Mouse (Mus musculus): ENCODE measurements around the gene Rab3gap2. TPM values are rescaled to one million over a fixed set of nuclear protein-coding genes. Genes with fewer than 3 reads are reported as not detected.

The Rab3gap2 gene
- total RNA-seq (2012; rRNA removed): 38.8 and 45.8 TPM in 2 replicates

DNA sequence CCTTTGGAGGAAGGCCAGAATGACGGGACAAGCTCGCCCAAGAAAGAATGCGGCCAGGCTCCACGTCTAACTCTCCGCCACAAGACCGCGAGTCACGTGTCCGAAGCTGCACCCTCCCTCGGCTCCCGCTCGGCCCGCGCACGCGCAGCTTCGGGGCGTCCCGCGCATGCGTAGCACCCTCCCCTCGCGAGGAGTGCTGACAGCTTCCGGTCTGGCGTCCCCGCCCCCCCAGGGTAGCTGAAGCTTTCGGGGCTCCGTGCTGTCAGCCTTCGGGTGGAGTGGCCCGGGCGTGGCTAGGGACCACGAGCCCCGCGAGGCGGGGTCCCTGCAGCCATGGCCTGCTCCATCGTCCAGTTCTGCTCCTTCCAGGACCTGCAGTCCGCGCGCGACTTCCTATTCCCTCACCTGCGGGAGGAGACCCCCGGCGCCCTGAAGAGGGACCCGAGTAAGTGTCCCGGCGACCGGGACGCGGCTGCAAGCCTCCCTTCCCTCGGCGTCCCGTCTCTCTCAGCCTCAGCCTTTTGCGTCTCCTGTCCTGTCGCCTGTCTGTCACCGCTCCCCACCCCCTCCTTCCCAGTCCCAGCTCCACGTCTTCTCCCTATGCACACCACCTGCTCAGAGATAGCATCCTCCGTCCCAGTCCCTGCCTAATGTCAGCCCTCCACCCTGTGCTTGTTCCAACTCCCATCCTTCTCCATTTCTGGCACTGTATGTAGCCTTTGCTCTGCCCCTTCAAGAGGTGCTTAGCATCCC, at the start of gene Rab3gap2:
TSS of gene Rab3gap2 (plus strand) at position 209 of the 753 bp plus-strand sequence.
- in situ Hi-C loops (cut with MboI; ENCODE audit: low sequenced_read_pairs in 2 of 2, unreplicated experiment in 2 of 2): no loop called here
- H3K27ac ChIP-seq (ENCODE audit: insufficient read depth, low read depth, low read length, poor library complexity, severe bottlenecking): peak within 1 kb of the TSS; percentile 58

DNA sequence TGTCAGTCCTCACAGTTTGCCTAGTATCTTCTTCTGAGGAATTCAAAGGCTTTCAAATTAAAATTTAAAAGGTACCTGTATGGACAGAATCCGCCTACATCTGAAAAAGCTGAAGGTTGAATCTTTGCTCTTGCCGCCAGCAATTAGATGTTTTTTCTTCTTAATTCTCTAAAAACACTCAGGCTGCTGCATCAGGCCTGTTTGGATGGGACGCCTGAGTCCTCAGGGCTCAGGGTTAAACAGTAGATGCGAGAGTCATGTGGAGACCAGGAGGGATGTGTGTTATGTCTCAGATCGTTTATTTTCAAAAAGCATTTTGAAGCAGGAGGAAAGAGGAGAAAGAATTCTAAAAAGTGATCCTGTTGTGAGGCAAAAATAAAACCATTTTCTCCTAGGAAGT, 30.3 kb upstream of the Rab3gap2 start:
- H3K27ac ChIP-seq (ENCODE audit: insufficient read depth, low read depth, low read length, poor library complexity, severe bottlenecking): no peak overlapping the region
- DNase-seq (ENCODE audit: low read depth, low spot score): no peak
- H3K4me3 ChIP-seq (ENCODE audit: insufficient read depth in 1 of 2, low read depth in 1 of 2, low read length in 2 of 2, poor library complexity in 1 of 2, severe bottlenecking in 1 of 2): no peak overlapping the region
- TF ChIP-seq HCFC1 (IDR thresholded peaks at IDR 0.05; ENCODE audit: borderline replicate concordance, insufficient read depth, low read length) (no peak), ZC3H11A (IDR thresholded peaks at IDR 0.05; ENCODE audit: borderline replicate concordance, low read depth, low read length) (no peak), CHD2 (IDR thresholded peaks at IDR 0.05; ENCODE audit: low read depth, low read length) (no peak), MAFK (IDR thresholded peaks at IDR 0.05; ENCODE audit: insufficient read depth, low read depth, low read length) (no peak), ZNF384 (IDR thresholded peaks at IDR 0.05; ENCODE audit: low read depth, low read length) (no peak)
- no peaks in the 10 kb centered on the region for H3K4me1 ChIP-seq (ENCODE audit: control insufficient read depth in 2 of 2, insufficient read depth in 2 of 2, low read length in 2 of 2, poor library complexity in 1 of 2)
- in situ Hi-C loops (cut with MboI; ENCODE audit: low sequenced_read_pairs in 2 of 2, unreplicated experiment in 2 of 2): no loop called here
- H3K9ac ChIP-seq (ENCODE audit: insufficient read depth, low read depth, low read length, poor library complexity, severe bottlenecking): no peak overlapping the region
- H3K36me3 ChIP-seq (ENCODE audit: control insufficient read depth, insufficient read depth, low read length, poor library complexity, severe bottlenecking): no peaks in the 10 kb centered on the region
- H3K9me3 ChIP-seq (ENCODE audit: control insufficient read depth, insufficient read depth, low read depth, low read length): no peaks in the 10 kb centered on the region

More for the DNA sequence above, at the start of gene Rab3gap2:
- DNase-seq (ENCODE audit: low read depth, low spot score): peak; percentile 95
- TF ChIP-seq HCFC1 (IDR thresholded peaks at IDR 0.05; ENCODE audit: borderline replicate concordance, insufficient read depth, low read length) (no peak), ZNF384 (IDR thresholded peaks at IDR 0.05; ENCODE audit: low read depth, low read length) (no peak), MAFK (IDR thresholded peaks at IDR 0.05; ENCODE audit: insufficient read depth, low read depth, low read length) (no peak), CHD2 (IDR thresholded peaks at IDR 0.05; ENCODE audit: low read depth, low read length) (no peak), ZC3H11A (IDR thresholded peaks at IDR 0.05; ENCODE audit: borderline replicate concordance, low read depth, low read length) (no peak)
- Histone ChIP-seq H3K9me3 (ENCODE audit: control insufficient read depth, insufficient read depth, low read depth, low read length) (no peaks in the 10 kb centered on the region), H3K9ac (ENCODE audit: insufficient read depth, low read depth, low read length, poor library complexity, severe bottlenecking) (peak within 1 kb of the TSS; percentile 86), H3K4me3 (ENCODE audit: insufficient read depth in 1 of 2, low read depth in 1 of 2, low read length in 2 of 2, poor library complexity in 1 of 2, severe bottlenecking in 1 of 2) (peak within 1 kb of the TSS; percentile 79 to 87), H3K4me1 (ENCODE audit: control insufficient read depth in 2 of 2, insufficient read depth in 2 of 2, low read length in 2 of 2, poor library complexity in 1 of 2) (peaks cover 2% of the 10 kb centered on the region in 2 experiments; a peak in 2 of 4 replicates), H3K36me3 (ENCODE audit: control insufficient read depth, insufficient read depth, low read length, poor library complexity, severe bottlenecking) (no peaks in the 10 kb centered on the region)

GRCm38 (mm10) chr1:185177860-185178259, 26.1 kb upstream of the Rab3gap2 start:
- no peak overlapping the region for H3K4me3 ChIP-seq (ENCODE audit: insufficient read depth in 1 of 2, low read depth in 1 of 2, low read length in 2 of 2, poor library complexity in 1 of 2, severe bottlenecking in 1 of 2)
- DNase-seq (ENCODE audit: low read depth, low spot score): no peak
- in situ Hi-C loops (cut with MboI; ENCODE audit: low sequenced_read_pairs in 2 of 2, unreplicated experiment in 2 of 2): loop anchor here in 1 of 2 experiments (25.0 kb wide), 1 partner anchor 216 kb away; no protein-coding TSS in a partner anchor
- no peaks in the 10 kb centered on the region for H3K36me3 ChIP-seq (ENCODE audit: control insufficient read depth, insufficient read depth, low read length, poor library complexity, severe bottlenecking)
- TF ChIP-seq HCFC1 (IDR thresholded peaks at IDR 0.05; ENCODE audit: borderline replicate concordance, insufficient read depth, low read length) (no peak), MAFK (IDR thresholded peaks at IDR 0.05; ENCODE audit: insufficient read depth, low read depth, low read length) (no peak), ZC3H11A (IDR thresholded peaks at IDR 0.05; ENCODE audit: borderline replicate concordance, low read depth, low read length) (no peak), CHD2 (IDR thresholded peaks at IDR 0.05; ENCODE audit: low read depth, low read length) (no peak), ZNF384 (IDR thresholded peaks at IDR 0.05; ENCODE audit: low read depth, low read length) (no peak)
- H3K27ac ChIP-seq (ENCODE audit: insufficient read depth, low read depth, low read length, poor library complexity, severe bottlenecking): no peak overlapping the region
- no peaks in the 10 kb centered on the region for H3K9me3 ChIP-seq (ENCODE audit: control insufficient read depth, insufficient read depth, low read depth, low read length)
- no peak overlapping the region for H3K9ac ChIP-seq (ENCODE audit: insufficient read depth, low read depth, low read length, poor library complexity, severe bottlenecking)
- H3K4me1 ChIP-seq (ENCODE audit: control insufficient read depth in 2 of 2, insufficient read depth in 2 of 2, low read length in 2 of 2, poor library complexity in 1 of 2): no peaks in the 10 kb centered on the region

- Histone ChIP-seq H3K9me3 (ENCODE audit: control insufficient read depth, insufficient read depth, low read depth, low read length) (no peaks in the 10 kb centered on the region), H3K9ac (ENCODE audit: insufficient read depth, low read depth, low read length, poor library complexity, severe bottlenecking) (no peak overlapping the region), H3K36me3 (ENCODE audit: control insufficient read depth, insufficient read depth, low read length, poor library complexity, severe bottlenecking) (no peaks in the 10 kb centered on the region), H3K4me3 (ENCODE audit: insufficient read depth in 1 of 2, low read depth in 1 of 2, low read length in 2 of 2, poor library complexity in 1 of 2, severe bottlenecking in 1 of 2) (no peak overlapping the region), H3K27ac (ENCODE audit: insufficient read depth, low read depth, low read length, poor library complexity, severe bottlenecking) (no peak overlapping the region), H3K4me1 (ENCODE audit: control insufficient read depth in 2 of 2, insufficient read depth in 2 of 2, low read length in 2 of 2, poor library complexity in 1 of 2) (no peaks in the 10 kb centered on the region)
- no peak for DNase-seq (ENCODE audit: low read depth, low spot score)
- in situ Hi-C loops (cut with MboI; ENCODE audit: low sequenced_read_pairs in 2 of 2, unreplicated experiment in 2 of 2): loop anchor here in 1 of 2 experiments (25.0 kb wide), 1 partner anchor 221 kb away; no protein-coding TSS in a partner anchor
- no peak for TF ChIP-seq MAFK (IDR thresholded peaks at IDR 0.05; ENCODE audit: insufficient read depth, low read depth, low read length)
- TF ChIP-seq ZNF384 (IDR thresholded peaks at IDR 0.05; ENCODE audit: low read depth, low read length): no peak
- no peak for TF ChIP-seq CHD2 (IDR thresholded peaks at IDR 0.05; ENCODE audit: low read depth, low read length)
- TF ChIP-seq HCFC1 (IDR thresholded peaks at IDR 0.05; ENCODE audit: borderline replicate concordance, insufficient read depth, low read length): no peak
- no peak for TF ChIP-seq ZC3H11A (IDR thresholded peaks at IDR 0.05; ENCODE audit: borderline replicate concordance, low read depth, low read length)
These were observed 20.2 kb upstream of the Rab3gap2 start for GRCm38 (mm10) chr1:185183591-185184330.

Data from ES-E14 (cell line).